Mouse (Mus musculus) small intestine, adult 2 months (tissue): Measurements from ENCODE around the gene Gm49405.

Experiments
- CTCF ChIP-seq: fragments of 200-500 bp; IDR thresholded peaks from 2 replicates; pipeline ENCODE4 v1.5.1; 2012; ENCODE audit warnings: low read depth, mild to moderate bottlenecking, control low read depth, inconsistent platforms, low read length, moderate library complexity, mixed read lengths; ENCODE audit not compliant: insufficient replicate concordance, insufficient read length; ENCODE audit errors: extremely low read depth
- POLR2A ChIP-seq: fragments of 200-500 bp; IDR thresholded peaks from 2 replicates; pipeline ENCODE4 v1.6.1; 2012; ENCODE audit warnings: low read depth, mild to moderate bottlenecking, control low read depth, inconsistent platforms, low read length, moderate library complexity

GRCm38 (mm10) chr19:4005971-4006370 is 5.5 kb downstream of the Gm49405 start:
- TF ChIP-seq CTCF: no peak
- TF ChIP-seq POLR2A: no peak
